21 mouse cellular contexts compared by ENCODE assay signal in genomic region chr8:89273276-89273675, GRCm38 (mm10).
DNase-seq lines count a peak whose midpoint lies in the region; ATAC-seq lines count a peak whose summit lies in the region.
"Had no signal": no experiment of that assay in that cellular context is flagged by ENCODE, and none has a peak within 500 bp of the region (broad histone marks: within the 10 kb centered on the region; RNA-seq: fewer than 3 reads in every experiment).

No protein-coding gene starts in this region.

- H3K27ac ChIP-seq in heart, embryonic 12.5 days (ENCODE audit: poor library complexity, severe bottlenecking) = no peak overlapping the region
- peak overlapping the region; percentile 90 for H3K27ac ChIP-seq in midbrain, embryonic 10.5 days (replicated peaks)
- no peak overlapping the region for H3K27ac ChIP-seq in midbrain, embryonic 15.5 days
- peak overlapping the region; percentile 81; the same call in 1 of the 2 replicates for H3K27ac ChIP-seq in neural tube, embryonic 13.5 days (replicated peaks)
- H3K27ac ChIP-seq: hindbrain, embryonic 15.5 days; intestine, embryonic 15.5 days; limb, embryonic 13.5 days; liver, embryonic 12.5 days; stomach, embryonic 15.5 days had no signal

- DNase-seq in embryo, embryonic 10 days (ENCODE audit: low spot score) = peak; percentile 14
- DNase-seq in embryo, embryonic 9.5 days (ENCODE audit: extremely low spot score) = no peak
- DNase-seq in heart, adult 11 months = peak; percentile 56
- no peak for DNase-seq in midbrain, embryonic 10.5 days (ENCODE audit: low spot score)
- DNase-seq: adrenal gland, adult 8-10 months; cerebellum, adult 11-12 months; cerebellum, postnatal 10 days; gastrocnemius, postnatal 10 days; kidney, adult 8-10 months; kidney, postnatal 4 days; lung, postnatal 14 days; thymus, postnatal 25 days had no signal

- no peak for ATAC-seq in heart, embryonic 12.5 days (ENCODE audit: insufficient number of reproducible peaks, low FRiP score)
- ATAC-seq in midbrain, embryonic 15.5 days (replicated peaks) = no peak
- ATAC-seq in neural tube, embryonic 13.5 days (ENCODE audit: low read depth) = no peak
- ATAC-seq: activated CD4-positive, CD25-positive, alpha-beta regulatory T cell, adult 4 months; liver, embryonic 12.5 days had no signal

- 0 out of 2 replicates have a peak, but pooled peaks cover 1% of the 10 kb centered on the region for H3K9me3 ChIP-seq in heart, embryonic 12.5 days (replicated peaks)
- H3K9me3 ChIP-seq in midbrain, embryonic 10.5 days (replicated peaks) = no peaks in the 10 kb centered on the region
- H3K9me3 ChIP-seq in midbrain, embryonic 15.5 days = no peaks in the 10 kb centered on the region
- no peaks in the 10 kb centered on the region for H3K9me3 ChIP-seq in neural tube, embryonic 13.5 days
- H3K9me3 ChIP-seq: hindbrain, embryonic 15.5 days; intestine, embryonic 15.5 days; limb, embryonic 13.5 days; liver, embryonic 12.5 days; stomach, embryonic 15.5 days had no signal

- no peak overlapping the region for H3K4me2 ChIP-seq in heart, embryonic 12.5 days
- H3K4me2 ChIP-seq in midbrain, embryonic 15.5 days = no peak overlapping the region
- H3K4me2 ChIP-seq in neural tube, embryonic 13.5 days = peak overlapping the region; percentile 65

- H3K27me3 ChIP-seq in heart, embryonic 12.5 days (replicated peaks) = peaks cover 24% of the 10 kb centered on the region
- H3K27me3 ChIP-seq in midbrain, embryonic 10.5 days (ENCODE audit: low read depth, poor library complexity, severe bottlenecking) = peaks cover 19% of the 10 kb centered on the region; the same call in 1 of the 2 replicates
- H3K27me3 ChIP-seq in midbrain, embryonic 15.5 days (replicated peaks) = no peaks in the 10 kb centered on the region; the same call in 1 of the 2 replicates
- H3K27me3 ChIP-seq in neural tube, embryonic 13.5 days = peaks cover 8% of the 10 kb centered on the region; the same call in 1 of the 2 replicates
- H3K27me3 ChIP-seq: stomach, embryonic 15.5 days had no signal

- no peaks in the 10 kb centered on the region for H3K36me3 ChIP-seq in heart, embryonic 12.5 days
- no peaks in the 10 kb centered on the region for H3K36me3 ChIP-seq in midbrain, embryonic 10.5 days
- H3K36me3 ChIP-seq in midbrain, embryonic 15.5 days (replicated peaks) = no peaks in the 10 kb centered on the region
- no peaks in the 10 kb centered on the region for H3K36me3 ChIP-seq in neural tube, embryonic 13.5 days
- H3K36me3 ChIP-seq: hindbrain, embryonic 15.5 days; intestine, embryonic 15.5 days; limb, embryonic 13.5 days; liver, embryonic 12.5 days; stomach, embryonic 15.5 days had no signal

- H3K9ac ChIP-seq in heart, embryonic 12.5 days = no peak overlapping the region
- H3K9ac ChIP-seq in midbrain, embryonic 15.5 days = no peak overlapping the region
- H3K9ac ChIP-seq in neural tube, embryonic 13.5 days = no peak overlapping the region
- H3K9ac ChIP-seq: liver, embryonic 12.5 days; stomach, embryonic 15.5 days had no signal

- WGBS in heart, embryonic 12.5 days = 60% methylated on average over 4 of the region's 4 CpGs
- 53% methylated on average over 4 of the region's 4 CpGs for WGBS in midbrain, embryonic 10.5 days
- 66% methylated on average over 4 of the region's 4 CpGs for WGBS in midbrain, embryonic 15.5 days
- WGBS in neural tube, embryonic 13.5 days = 33% methylated on average over 4 of the region's 4 CpGs

- peaks cover 3% of the 10 kb centered on the region; the same call in 1 of the 2 replicates for H3K4me1 ChIP-seq in heart, embryonic 12.5 days (replicated peaks)
- peaks cover 52% of the 10 kb centered on the region for H3K4me1 ChIP-seq in midbrain, embryonic 10.5 days
- H3K4me1 ChIP-seq in midbrain, embryonic 15.5 days = peaks cover 14% of the 10 kb centered on the region
- peaks cover 20% of the 10 kb centered on the region for H3K4me1 ChIP-seq in neural tube, embryonic 13.5 days (replicated peaks)
- H3K4me1 ChIP-seq: liver, embryonic 12.5 days; stomach, embryonic 15.5 days had no signal

- no peak overlapping the region for H3K4me3 ChIP-seq in heart, embryonic 12.5 days
- H3K4me3 ChIP-seq in midbrain, embryonic 10.5 days = no peak overlapping the region
- no peak overlapping the region for H3K4me3 ChIP-seq in midbrain, embryonic 15.5 days
- no peak overlapping the region for H3K4me3 ChIP-seq in neural tube, embryonic 13.5 days

Comparison
In these comparisons a context has a peak if more than half of its experiments do, and no peak if none do; other contexts are left out.
1. DNase-seq: peak in embryo, embryonic 10 days (single experiment) and heart, adult 11 months (single experiment); none in embryo, embryonic 9.5 days (single experiment) and midbrain, embryonic 10.5 days (single experiment).
2. H3K27ac ChIP-seq: peak in midbrain, embryonic 10.5 days (single experiment) and neural tube, embryonic 13.5 days (single experiment); none in heart, embryonic 12.5 days (single experiment) and midbrain, embryonic 15.5 days (single experiment).